Mouse (Mus musculus): ENCODE measurements around the gene Vasn. TPM values are rescaled to one million over a fixed set of nuclear protein-coding genes. Genes with fewer than 3 reads are reported as not detected.

Vasn gene
- 2.3 and 2.7 TPM in 2 replicates for polyA plus RNA-seq (2015; fragmentation: Nextera tagmentation; extraction: Ambion mirVana)

DNA sequence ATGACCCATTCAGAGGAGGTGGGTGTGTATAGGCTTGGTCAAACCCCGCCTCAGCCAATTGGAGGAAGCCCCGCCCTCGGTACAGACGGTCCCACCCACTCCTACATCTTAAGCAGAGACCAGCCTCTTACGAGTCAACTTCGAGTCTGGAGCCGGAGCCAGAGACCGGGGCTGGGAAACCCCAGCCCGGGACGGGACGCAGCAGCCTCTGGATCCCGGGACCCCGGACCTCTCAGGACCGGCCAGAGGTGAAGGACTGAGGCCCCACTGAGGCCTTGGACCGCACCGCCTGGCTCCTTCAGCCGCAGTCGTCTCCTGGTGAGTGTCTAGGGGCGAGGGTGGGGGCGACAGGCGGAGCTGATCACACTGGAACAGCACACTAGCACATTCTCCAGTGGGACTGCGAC lies at the start of gene Vasn, which contains the start of gene Dnaja3:
Vasn (plus strand) TSS at position 111 of the 407 bp plus-strand sequence.
Dnaja3 (plus strand) TSS at position 159 of the 407 bp plus-strand sequence.
- H3K36me3 ChIP-seq (ENCODE audit: poor library complexity, severe bottlenecking): no peaks in the 10 kb centered on the region
- peak within 1 kb of the TSS; percentile 78 for H3K4me2 ChIP-seq
- H3K4me3 ChIP-seq: peak within 1 kb of the TSS; percentile 47
- peak within 1 kb of the TSS; percentile 68 for H3K9ac ChIP-seq
- H3K27me3 ChIP-seq: no peaks in the 10 kb centered on the region
- H3K4me1 ChIP-seq: peaks cover 53% of the 10 kb centered on the region
- 1% methylated on average over 22 of the region's 22 CpGs for WGBS
- H3K9me3 ChIP-seq (replicated peaks): no peaks in the 10 kb centered on the region
- peak; percentile 90 for ATAC-seq
- no peak within 1 kb of the TSS for H3K27ac ChIP-seq

GRCm38 (mm10) chr16:4590236-4590635 lies 49.5 kb upstream of the Vasn start:
- no peak overlapping the region for H3K4me3 ChIP-seq
- no peak overlapping the region for H3K27ac ChIP-seq
- H3K4me1 ChIP-seq: peaks cover 42% of the 10 kb centered on the region
- H3K4me2 ChIP-seq: no peak overlapping the region
- peaks cover 10% of the 10 kb centered on the region for H3K36me3 ChIP-seq (ENCODE audit: poor library complexity, severe bottlenecking)
- H3K27me3 ChIP-seq: no peaks in the 10 kb centered on the region
- no peaks in the 10 kb centered on the region for H3K9me3 ChIP-seq (replicated peaks)
- 94% methylated on average over 9 of the region's 9 CpGs for WGBS
- ATAC-seq: no peak
- no peak overlapping the region for H3K9ac ChIP-seq

DNA sequence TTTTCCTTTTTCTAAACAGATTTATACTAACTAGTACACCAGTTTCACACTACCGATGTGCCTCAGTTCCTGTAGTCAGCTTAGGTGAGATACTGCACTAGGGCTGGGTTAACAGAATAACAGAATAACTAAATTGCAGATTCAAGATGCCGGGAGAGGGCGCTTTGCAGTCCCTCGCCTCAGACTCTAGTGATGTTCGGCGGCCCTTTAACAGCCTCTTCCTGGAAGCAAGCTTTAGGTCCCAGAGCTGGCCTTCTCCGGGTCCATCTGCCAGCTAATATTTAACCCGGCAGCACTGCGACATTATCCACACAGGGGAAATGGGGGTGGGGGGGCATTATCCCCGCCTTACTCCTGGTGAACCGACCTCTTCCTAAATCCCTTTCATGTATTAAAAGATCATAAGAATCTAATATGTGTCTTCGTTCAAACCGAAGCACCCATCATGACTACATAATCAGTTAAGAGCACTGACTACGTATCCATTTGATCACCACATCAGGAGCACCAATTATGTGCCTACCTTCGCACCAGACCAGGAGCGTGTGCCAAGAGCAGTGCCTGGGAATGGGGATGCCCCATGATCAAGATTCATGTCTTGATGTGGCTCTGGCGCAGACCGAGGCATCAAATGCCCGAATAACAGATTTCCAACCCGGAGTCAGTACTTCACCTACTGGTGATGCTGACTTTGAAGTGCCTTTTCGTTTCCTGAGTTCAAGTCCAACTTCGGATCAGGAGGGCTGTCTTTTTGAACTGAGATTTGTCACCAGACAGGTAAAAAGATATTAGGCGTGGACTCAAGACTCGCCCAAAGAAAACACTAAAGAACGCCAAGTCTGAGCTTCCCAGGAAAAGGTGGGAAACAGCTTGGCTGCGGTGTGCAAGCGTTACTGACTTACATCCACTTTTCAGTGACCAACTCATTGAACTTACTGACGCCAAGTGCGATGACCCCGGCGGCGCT lies 46.5 kb upstream of the Vasn start:
- H3K9ac ChIP-seq: peak overlapping the region; percentile 94
- no peak for ATAC-seq
- no peaks in the 10 kb centered on the region for H3K27me3 ChIP-seq
- H3K4me2 ChIP-seq: peak overlapping the region; percentile 97
- peaks cover 10% of the 10 kb centered on the region for H3K36me3 ChIP-seq (ENCODE audit: poor library complexity, severe bottlenecking)
- H3K4me1 ChIP-seq: peaks cover 55% of the 10 kb centered on the region
- H3K27ac ChIP-seq: peak overlapping the region; percentile 94
- no peaks in the 10 kb centered on the region for H3K9me3 ChIP-seq (replicated peaks)
- 13% methylated on average over 32 of the region's 32 CpGs for WGBS
- peak overlapping the region; percentile 84 for H3K4me3 ChIP-seq

- H3K36me3 ChIP-seq (ENCODE audit: poor library complexity, severe bottlenecking): peaks cover 10% of the 10 kb centered on the region
- peak within 1 kb of the TSS; percentile 84 for H3K4me3 ChIP-seq
- H3K9ac ChIP-seq: peak within 1 kb of the TSS; percentile 94
- no peaks in the 10 kb centered on the region for H3K9me3 ChIP-seq (replicated peaks)
- peak; percentile 84 for ATAC-seq
- H3K27ac ChIP-seq: peak within 1 kb of the TSS; percentile 94
- H3K4me2 ChIP-seq: peak within 1 kb of the TSS; percentile 97
- 0% methylated on average over 11 of the region's 74 CpGs for WGBS
- no peaks in the 10 kb centered on the region for H3K27me3 ChIP-seq
- H3K4me1 ChIP-seq: peaks cover 65% of the 10 kb centered on the region
Measured at GRCm38 (mm10) chr16:4593971-4594813, 45.5 kb upstream of the Vasn start, which contains the start of gene Glis2. Gene Glis2 (plus strand): TSS chr16:4594713.

DNA sequence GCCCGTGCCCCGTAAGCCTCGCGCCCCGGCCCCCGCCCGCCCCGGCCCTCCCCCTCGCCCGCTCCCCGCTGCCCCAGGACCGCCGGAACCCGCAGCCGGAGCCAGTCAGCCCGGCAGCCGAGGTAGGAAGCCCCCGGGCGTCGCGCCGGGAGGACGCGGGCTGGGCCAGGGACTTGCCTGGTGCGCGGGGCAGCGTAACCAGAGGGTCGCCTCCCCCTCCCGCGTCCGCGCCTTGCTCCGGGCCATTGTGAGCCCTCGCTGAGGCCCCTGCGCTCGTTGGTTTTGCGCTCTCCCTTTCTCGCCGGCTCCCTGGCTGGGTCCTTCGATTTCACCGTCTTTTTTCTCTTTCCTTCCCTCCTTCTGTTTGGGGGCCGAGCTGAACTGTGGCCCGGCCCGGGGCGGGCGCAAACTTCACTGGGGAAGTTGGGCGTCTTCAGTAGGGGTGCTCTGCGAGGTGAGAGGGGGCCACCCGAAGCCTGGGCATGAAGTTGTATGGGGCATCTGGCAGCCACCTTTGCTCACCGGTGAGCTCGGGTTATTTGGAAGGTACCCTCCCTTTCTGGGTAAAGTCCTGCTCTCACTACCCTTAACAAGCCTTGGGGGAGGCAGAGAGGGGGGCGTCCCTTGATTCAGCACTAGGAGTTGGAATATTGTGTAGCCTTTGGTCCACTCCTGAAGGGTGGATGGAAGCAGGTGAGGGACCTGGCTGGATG lies 44.8 kb upstream of the Vasn start:
- peaks cover 10% of the 10 kb centered on the region for H3K36me3 ChIP-seq (ENCODE audit: poor library complexity, severe bottlenecking)
- H3K4me2 ChIP-seq: peak overlapping the region; percentile 97
- H3K9ac ChIP-seq: peak overlapping the region; percentile 94
- H3K27ac ChIP-seq: peak overlapping the region; percentile 94
- ATAC-seq: peak; percentile 57
- peak overlapping the region; percentile 84 for H3K4me3 ChIP-seq
- H3K9me3 ChIP-seq (replicated peaks): no peaks in the 10 kb centered on the region
- H3K4me1 ChIP-seq: peaks cover 72% of the 10 kb centered on the region
- under 1% methylated on average over 35 of the region's 52 CpGs for WGBS
- H3K27me3 ChIP-seq: no peaks in the 10 kb centered on the region

DNA sequence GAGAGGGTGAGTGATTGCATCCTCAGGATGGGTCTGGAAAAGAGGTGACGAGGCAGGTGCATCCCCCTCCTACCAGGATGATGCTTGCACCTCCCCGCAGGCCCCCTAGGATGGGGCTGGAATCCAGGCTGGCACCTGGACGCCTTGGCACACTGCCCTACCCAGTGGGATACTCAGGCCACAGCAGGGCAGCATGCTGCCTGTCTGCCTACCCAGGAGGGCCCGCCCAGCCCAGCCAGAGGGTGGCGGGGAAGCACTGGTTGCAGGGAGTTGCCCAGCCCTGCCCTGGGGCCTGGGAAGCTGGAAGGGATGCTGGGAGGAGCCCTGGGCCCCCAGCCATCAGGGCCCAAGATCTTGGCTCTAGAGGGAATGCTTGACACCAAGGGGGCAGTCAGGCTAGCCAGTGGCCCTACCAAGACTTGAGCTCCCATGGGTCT lies 44.2 kb upstream of the Vasn start:
- H3K36me3 ChIP-seq (ENCODE audit: poor library complexity, severe bottlenecking): peaks cover 4% of the 10 kb centered on the region
- H3K4me1 ChIP-seq: peaks cover 72% of the 10 kb centered on the region
- H3K4me2 ChIP-seq: peak overlapping the region; percentile 97
- H3K4me3 ChIP-seq: peak overlapping the region; percentile 84
- H3K27me3 ChIP-seq: no peaks in the 10 kb centered on the region
- H3K9ac ChIP-seq: peak overlapping the region; percentile 94
- no peaks in the 10 kb centered on the region for H3K9me3 ChIP-seq (replicated peaks)
- 1% methylated on average over 5 of the region's 5 CpGs for WGBS
- peak overlapping the region; percentile 94 for H3K27ac ChIP-seq
- ATAC-seq: peak; percentile 9

- H3K27me3 ChIP-seq: no peaks in the 10 kb centered on the region
- H3K36me3 ChIP-seq (ENCODE audit: poor library complexity, severe bottlenecking): 0 out of 2 replicates have a peak, but pooled peaks cover 3% of the 10 kb centered on the region
- ATAC-seq: no peak
- WGBS: 5% methylated on average over 3 of the region's 3 CpGs
- peaks cover 78% of the 10 kb centered on the region for H3K4me1 ChIP-seq
- H3K9me3 ChIP-seq (replicated peaks): no peaks in the 10 kb centered on the region
- peak overlapping the region; percentile 97 for H3K4me2 ChIP-seq
- H3K27ac ChIP-seq: peak overlapping the region; percentile 94
- H3K4me3 ChIP-seq: peak overlapping the region; percentile 84
- peak overlapping the region; percentile 94 for H3K9ac ChIP-seq
Measured at GRCm38 (mm10) chr16:4596141-4596728, 43.5 kb upstream of the Vasn start.

DNA sequence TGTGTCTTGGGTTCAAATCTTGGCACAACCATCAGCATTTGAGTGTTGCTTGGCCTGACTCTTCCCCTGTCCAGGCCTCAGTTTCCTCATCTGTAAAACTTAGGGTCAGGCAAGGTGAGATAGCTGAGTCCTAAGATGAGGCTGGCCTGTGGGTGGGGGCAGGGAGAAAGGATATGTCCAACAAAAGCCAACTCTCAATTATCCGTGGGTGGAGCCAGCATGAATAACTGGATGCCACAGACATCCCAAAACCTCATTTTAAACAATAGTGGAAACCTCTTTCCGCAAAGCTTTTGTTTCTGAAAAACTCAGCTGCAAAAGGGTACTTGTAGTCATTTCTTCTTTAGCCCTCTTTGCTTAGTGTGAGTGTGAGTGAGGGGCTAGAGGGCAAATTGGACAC lies 42.9 kb upstream of the Vasn start:
- ATAC-seq: no peak
- 0 out of 2 replicates have a peak, but pooled peaks cover 5% of the 10 kb centered on the region for H3K36me3 ChIP-seq (ENCODE audit: poor library complexity, severe bottlenecking)
- 32% methylated on average over 2 of the region's 2 CpGs for WGBS
- no peaks in the 10 kb centered on the region for H3K9me3 ChIP-seq (replicated peaks)
- no peaks in the 10 kb centered on the region for H3K27me3 ChIP-seq
- peaks cover 81% of the 10 kb centered on the region for H3K4me1 ChIP-seq
- peak overlapping the region; percentile 94; the same call in 1 of the 2 replicates for H3K9ac ChIP-seq
- H3K4me2 ChIP-seq: peak overlapping the region; percentile 97
- 0 out of 2 replicates have a peak overlapping the region, but pooled peaks have one; percentile 94 for H3K27ac ChIP-seq
- H3K4me3 ChIP-seq: peak overlapping the region; percentile 84

DNA sequence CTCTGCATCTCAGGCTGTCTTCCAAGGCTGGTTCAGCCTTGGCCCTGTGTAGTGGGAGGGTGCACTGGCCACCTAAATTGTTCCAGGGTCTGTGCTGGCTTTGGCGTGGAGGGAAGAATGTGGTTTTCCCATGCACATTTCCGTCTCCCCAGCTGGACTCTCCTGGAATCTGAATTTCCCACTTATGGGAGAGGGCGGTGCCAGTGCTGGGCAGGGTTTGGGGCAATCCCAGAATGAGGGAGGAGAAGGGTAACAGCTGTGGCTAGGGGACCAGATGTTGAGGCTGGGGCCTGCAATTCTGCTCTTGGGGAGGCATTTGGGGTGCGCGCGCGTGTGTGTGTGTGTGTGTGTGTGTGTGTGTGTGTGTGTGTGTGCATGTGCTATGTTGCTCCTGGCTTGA lies 42.4 kb upstream of the Vasn start:
- WGBS: 58% methylated on average over 7 of the region's 7 CpGs
- peak overlapping the region; percentile 84; the same call in 1 of the 2 replicates for H3K4me3 ChIP-seq
- 0 out of 2 replicates have a peak overlapping the region, but pooled peaks have one; percentile 94 for H3K9ac ChIP-seq
- H3K9me3 ChIP-seq (replicated peaks): no peaks in the 10 kb centered on the region
- H3K27me3 ChIP-seq: no peaks in the 10 kb centered on the region
- peak overlapping the region; percentile 97 for H3K4me2 ChIP-seq
- no peak for ATAC-seq
- peaks cover 81% of the 10 kb centered on the region for H3K4me1 ChIP-seq
- no peak overlapping the region for H3K27ac ChIP-seq
- H3K36me3 ChIP-seq (ENCODE audit: poor library complexity, severe bottlenecking): 0 out of 2 replicates have a peak, but pooled peaks cover 5% of the 10 kb centered on the region

DNA sequence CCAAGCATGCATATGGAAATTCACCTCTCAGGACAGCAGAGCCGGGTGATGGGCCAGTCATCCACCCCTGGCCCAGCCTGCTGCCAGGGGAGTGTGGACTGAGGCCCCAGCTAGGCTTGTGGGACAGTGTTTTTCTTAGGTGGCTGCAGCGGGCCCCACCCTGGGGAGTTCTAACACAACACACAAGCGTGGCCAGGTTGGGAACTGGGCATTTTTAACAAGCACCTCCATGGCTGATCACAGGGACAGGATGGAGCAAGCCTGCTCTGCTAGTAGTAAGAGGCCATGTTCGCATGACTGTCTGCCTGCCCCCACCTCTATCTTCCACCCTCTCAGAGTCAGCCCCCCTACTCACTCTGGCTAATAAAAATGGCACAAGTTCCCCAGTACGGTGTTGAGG lies 41.7 kb upstream of the Vasn start:
- peaks cover 81% of the 10 kb centered on the region for H3K4me1 ChIP-seq
- no peak for ATAC-seq
- no peak overlapping the region for H3K4me3 ChIP-seq
- H3K9me3 ChIP-seq (replicated peaks): no peaks in the 10 kb centered on the region
- WGBS: 75% methylated on average over 5 of the region's 5 CpGs
- H3K27ac ChIP-seq: peak overlapping the region; percentile 61; the same call in 1 of the 2 replicates
- peak overlapping the region; percentile 97; the same call in 1 of the 2 replicates for H3K4me2 ChIP-seq
- 0 out of 2 replicates have a peak, but pooled peaks cover 5% of the 10 kb centered on the region for H3K36me3 ChIP-seq (ENCODE audit: poor library complexity, severe bottlenecking)
- H3K9ac ChIP-seq: peak overlapping the region; percentile 34; the same call in 1 of the 2 replicates
- no peaks in the 10 kb centered on the region for H3K27me3 ChIP-seq
